Mouse (Mus musculus) left cerebral cortex, adult 9 months (tissue): ENCODE measurements around the gene Axin2.

Source experiments
- DNase-seq, 2 experiments: peaks; one replicate each; pipeline ENCODE4 v3.0.0; 2022; ENCODE audit warnings: low spot score in 2 of 2

Axin2 gene

DNA sequence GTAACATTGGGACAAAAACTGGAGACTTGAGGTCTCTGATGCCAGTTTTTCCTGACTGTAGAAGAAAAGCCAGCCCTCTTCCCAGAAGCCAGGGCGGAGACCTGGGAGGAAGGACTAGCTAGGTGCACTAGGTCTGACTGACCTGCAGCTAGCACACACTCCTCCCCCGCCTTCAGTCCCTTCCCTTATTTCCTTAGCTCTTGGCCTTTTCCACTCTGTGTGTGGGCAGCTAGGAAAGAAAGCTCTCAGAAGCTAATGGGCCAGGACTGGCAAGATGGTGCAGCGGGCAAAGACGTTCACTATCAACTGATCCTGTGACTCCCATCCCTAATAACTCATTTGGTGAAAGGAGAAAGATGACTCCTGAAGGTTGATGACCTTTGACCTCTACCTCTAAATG is 17.8 kb upstream of the Axin2 start:
- DNase-seq: no peak

DNA sequence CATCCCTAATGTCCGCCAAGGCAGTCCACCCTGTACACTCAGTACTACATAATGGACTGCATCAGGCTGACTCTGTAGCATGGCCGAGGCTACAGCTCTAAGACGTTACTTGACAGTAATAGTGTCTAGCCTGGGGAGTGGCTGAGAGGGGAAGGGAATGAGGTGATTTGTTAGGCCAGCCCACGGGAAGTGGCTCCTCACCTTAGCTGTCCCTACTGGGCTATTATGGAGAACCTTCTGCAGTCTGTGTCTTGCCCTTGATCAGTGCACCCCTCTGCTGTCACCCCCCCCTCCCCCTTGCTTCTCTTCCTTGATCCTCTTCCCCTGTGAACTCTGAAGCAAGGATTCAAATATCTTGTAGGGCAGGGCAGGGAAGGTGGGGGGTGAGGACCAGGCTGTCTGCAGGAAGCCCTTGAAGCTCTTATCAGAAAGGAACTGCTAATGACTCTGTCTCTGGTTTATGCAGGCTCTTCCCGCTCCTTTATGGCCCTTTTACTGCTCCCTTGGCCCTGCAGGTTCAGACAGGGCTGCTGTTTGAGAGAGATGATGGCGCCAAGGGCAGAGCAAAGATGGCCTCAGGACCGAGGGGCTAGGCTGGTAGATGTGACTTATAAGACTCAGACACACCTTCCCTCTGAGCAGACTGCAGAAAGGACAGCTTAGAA is 13.4 kb upstream of the Axin2 start:
- no peak for DNase-seq

DNA sequence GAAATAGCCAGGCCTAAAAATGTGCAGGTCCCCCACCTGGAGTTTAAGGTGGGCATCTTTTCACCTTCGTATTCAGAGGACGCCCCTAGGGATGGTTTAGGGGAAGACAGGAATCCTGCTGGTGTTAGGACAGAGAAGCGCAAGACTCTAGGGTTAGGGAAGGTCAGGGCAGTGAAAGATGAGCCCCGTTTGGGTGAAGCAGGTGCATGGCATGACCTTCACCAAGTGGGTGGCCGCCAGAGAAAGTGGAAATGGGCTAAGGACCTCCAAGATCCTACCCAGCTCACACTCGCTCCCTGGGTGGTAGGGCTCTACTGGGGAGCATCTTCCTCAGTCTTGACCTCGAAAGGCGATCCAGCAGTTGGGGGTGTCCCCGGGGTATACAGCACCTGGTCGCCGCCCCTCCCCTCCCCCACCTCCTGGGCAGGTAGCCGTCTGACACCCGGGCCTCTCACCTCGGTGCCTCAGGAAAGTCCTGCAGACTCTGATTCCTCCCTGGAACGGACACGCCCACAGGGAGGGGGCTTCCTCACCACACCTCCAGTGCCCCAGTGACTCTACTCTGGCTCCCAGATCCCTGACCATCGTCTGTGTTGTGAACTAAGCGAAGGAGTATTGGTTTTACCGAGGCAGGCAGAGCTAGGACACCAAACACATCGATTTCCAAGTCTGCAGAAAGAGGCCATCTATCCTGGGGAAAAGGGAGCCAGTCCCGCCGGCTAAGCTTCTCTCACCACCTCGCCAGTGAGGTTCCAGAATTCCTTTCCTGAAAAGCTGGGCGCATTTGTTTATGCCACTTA is 10.6 kb upstream of the Axin2 start:
- DNase-seq: no peak

DNA sequence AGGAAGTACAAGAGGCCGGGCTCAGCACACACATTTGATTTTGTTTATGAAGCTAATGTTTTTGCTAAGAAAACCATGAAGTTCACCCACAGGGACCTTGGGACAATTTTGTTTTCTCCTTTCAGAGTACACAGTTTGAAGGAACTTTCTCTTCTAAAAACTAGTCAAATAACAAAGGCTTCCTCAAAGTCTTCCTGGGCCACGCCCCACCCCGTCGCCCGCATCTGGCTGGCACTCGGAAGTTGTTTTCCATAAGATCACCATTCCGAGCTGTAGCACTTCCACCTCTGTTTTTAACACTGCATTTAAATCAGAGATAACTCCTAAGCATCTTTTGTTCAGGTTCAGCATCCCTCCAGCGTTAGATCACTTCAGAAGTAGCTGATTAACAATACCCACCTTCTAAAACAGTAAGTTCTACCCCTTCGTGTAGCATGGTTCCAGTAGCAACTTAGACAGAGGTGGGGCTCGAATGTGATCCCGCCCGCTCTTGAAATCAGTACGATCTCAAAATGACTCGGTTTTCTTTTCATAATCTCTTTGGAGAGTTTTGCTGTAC is 9.7 kb upstream of the Axin2 start:
- DNase-seq: no peak

DNA sequence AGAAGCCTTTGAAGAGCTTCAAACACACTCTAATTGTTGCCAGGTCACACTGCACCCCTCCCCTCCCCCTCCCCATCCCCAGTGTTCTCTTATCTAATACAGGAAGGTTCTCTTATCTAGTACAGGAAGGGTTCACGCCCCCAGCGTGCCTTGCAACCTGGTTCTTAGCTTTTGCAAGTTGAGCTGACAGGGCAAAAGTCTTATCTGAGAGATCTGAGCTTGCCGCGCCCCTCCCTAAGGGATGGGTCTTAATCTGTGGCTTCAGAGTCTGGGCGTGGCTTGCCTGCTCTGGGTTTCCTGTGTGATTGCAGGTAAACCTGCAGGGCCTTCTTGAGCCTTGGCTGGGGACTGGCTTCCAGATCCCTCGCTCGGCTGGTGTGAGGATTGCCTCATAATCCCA is 9.2 kb upstream of the Axin2 start:
- DNase-seq: no peak

DNA sequence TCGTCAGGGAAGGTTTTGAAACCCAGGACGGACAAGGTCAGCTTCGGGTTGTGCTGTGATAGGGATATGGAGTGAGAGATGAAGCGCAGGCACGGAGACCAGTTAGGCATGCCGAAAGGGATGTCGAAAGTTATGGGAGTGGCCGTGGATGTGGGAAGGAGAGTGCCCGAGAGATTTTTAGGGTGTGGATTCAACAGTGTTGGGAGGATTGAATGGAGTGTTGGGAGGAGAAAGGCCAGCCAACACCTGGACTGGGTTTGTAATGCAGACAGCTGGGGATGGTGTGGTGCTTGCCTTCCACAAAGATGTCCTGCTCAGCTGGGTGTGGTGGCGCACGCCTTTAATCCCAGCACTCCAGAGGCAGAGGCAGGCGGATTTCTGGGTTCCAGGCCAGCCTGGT is 8.0 kb upstream of the Axin2 start:
- no peak for DNase-seq

DNA sequence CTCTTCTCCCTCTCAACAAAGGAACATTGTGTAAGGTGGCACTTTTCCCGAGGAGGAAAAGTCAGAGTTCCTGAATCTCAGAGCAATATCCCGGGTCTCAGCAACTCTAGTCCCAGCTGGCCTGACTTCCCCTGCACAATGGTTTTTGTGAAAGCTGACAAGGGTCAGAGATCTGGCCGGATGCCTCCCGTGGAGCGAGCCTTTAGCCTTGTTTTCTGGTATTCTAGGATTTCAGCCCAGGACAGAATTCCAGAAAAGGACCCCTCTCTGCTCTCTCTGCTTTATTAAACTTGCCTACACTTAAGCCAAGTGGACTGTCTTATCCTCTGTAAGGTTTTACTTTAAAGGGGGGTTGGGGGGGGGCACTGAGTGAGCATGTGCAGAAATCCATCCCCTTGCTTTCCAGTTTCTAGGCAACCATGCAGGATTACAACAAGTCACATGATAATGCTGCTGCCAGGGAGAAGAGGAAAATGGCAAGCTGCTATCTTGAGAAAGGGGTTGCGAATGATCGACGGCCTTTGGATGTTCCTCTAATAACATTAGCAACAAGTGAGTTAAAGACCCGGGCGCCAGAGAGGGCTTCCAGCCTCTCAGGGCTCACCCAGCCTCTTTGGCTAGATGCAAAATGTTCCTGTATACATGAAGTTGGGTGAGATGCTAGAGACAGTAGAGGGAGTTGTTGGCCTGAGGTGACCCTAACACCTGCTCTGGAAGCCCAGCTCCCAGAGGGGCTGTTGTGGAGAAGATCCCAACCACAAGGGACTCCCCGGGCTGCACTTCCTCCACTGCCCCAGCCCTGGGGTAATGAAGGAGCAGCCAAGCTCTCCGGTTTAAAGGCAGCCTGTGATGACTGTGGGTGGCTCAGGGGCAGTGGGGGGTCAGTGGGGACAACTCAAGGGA is 2.5 kb upstream of the Axin2 start:
- DNase-seq: no peak

DNA sequence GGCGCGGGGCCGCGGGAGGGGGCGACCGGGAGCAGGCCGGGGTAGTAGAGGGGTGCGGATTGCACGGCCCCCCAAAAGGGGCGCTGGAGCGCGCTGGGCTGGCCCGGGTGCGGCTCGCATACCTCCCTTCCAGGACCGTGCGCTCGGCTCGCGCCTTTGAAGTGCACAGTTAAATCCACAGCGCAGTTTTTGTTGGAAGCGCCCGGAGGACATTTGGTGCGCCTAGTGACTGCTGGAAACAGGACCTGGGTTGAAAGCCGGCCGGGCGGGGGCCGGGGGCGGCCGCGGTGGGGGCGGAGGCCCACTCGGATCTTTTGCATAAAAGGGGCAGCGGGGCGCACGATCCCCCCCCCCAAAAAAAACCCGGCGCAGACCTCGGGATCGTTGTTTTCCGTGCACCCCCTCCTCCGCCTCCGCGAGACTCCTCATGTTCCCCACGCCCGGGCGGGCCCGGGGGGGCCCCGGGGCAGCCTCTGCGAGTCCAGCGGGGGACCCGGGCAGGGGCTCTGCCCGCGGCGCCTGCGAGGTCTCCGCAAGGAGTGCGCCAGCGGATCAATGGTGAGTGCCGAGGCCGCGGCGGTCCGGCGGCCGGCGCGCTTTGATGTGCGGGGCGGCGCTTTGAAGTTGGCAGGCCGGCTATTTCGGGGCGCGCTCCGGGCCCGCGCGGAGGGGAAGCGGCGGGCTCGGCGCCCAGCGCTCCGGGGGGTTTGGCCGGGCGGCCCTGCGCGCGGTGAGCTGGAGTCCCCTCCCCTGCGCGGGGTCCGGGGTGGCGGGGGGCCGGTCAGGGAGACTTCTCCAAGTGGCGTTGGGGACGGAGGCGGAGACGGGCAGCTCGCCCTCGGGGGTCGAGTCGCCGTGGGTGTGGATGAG is 722 bp downstream of the Axin2 start:
- DNase-seq: peak in 1 of 2 experiments; percentile 78

DNA sequence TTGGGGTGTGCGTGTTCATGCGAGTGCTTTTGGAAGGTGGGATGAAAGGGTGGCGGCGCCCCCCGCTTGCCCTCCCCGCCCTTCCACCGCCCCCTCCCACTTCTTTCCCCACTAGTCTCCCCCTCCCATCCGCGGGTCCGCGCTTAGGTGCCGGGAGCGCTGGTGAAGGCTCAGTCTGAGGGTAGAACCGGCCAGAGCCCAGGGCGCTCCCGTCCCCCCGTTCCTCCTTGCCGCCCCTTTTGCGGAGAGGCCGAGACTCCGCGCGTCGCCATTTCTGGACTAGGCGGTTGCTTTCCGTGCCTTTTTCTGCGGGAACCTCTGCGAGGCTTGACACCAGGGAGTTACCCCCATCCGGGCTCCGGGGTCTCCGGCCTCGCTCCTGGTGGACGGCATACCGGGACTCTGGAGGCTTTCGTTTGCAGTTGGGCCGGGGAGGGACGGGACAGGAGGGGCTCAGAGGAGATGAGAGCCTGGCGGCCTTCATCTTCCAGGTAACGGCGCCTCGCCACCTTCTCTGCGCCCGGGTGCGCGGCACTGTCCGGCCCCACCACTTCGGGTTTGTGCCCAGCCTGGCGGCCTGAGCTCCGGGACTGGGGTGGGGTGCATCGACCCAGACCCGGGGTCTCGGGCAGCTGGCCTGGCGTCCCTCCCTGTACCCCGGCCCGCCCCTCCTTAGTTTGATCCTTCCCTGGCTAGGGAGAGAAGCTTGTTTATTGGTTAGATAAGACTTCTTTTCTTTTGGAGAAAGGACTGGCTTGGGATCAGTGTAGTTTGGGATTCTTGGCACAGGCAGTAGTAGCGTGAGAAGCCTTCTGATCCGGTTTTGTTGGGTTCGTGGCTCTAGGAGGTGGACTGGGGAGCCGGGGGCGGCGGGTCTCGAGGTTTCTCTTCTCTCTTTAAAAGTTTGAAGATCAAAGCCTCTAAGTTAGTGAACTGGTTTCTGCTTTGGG is 1.6 kb downstream of the Axin2 start:
- DNase-seq: no peak

DNA sequence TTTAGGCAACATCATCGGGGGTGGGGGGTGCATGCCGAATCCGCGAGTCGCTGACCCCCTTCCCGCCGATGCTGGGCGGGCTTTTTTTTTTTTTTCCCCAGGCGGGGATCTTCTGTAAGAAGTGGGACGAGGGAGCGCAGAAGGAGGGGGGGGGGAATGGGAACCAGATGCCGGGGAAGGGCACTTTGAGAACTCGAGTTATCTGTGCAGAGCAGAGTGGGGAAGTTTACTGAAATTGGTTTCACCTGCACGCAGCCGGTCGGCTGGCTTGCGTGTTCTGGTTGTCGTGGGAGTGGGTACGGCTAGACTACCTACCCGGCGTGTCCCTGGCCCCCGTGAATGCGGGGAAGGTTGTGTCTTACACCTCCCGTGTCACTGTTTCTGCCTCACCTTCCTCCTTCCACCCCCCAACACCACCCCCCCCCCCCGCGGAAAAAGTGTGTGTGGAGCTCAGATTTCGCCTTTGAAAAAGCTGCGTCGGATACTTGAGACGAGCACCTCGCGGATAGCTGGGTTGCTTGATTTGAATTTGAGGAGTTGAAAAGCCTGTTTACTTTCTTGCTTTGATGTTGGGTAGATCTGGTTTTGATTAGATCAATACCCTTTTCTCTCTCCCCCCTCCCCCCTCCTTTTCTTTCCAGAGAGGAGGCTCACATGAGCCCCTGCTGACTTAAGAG is 2.5 kb downstream of the Axin2 start:
- DNase-seq: no peak

DNA sequence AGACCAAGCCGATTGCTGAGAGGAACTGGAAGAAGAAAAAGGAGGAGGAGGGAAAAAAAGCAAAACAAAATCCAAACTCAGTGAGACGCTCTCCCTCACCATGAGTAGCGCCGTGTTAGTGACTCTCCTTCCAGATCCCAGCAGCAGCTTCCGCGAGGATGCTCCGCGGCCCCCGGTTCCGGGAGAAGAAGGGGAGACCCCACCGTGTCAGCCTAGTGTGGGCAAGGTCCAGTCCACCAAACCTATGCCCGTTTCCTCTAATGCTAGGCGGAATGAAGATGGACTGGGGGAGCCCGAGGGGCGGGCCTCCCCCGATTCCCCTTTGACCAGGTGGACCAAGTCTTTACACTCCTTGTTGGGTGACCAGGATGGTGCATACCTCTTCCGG is 3.0 kb downstream of the Axin2 start:
- no peak for DNase-seq

DNA sequence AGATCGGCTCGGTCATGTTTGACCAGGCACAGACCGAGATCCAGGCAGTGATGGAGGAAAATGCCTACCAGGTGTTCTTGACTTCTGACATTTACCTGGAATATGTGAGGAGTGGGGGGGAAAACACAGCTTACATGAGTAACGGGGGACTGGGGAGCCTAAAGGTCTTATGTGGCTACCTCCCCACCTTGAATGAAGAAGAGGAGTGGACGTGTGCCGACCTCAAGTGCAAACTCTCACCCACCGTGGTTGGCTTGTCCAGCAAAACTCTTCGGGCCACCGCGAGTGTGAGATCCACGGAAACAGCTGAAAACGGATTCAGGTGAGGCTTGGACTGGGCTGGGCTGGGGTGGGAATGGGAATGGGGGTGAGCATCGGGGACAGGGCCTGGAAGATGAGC is 3.6 kb downstream of the Axin2 start:
- DNase-seq: no peak

DNA sequence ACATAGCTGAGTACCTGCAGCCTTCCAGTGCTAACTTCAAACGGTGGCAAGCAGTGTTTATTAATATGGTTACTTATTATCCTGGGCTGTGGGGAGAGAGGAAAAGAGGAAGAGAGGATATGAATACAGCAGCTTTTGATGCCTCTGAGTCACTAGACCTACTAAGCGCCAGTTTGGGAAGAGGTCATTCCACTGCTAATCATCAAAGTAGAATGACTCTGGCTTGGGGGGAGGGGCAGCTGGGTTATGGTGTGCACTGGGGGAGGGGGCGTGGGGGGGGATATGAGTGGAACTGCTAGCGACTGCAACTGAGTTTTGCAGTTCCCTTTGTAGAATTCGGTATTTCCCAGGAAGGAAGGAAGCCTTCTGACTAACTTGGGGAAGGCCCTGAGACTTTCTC is 4.2 kb downstream of the Axin2 start:
- no peak for DNase-seq

DNA sequence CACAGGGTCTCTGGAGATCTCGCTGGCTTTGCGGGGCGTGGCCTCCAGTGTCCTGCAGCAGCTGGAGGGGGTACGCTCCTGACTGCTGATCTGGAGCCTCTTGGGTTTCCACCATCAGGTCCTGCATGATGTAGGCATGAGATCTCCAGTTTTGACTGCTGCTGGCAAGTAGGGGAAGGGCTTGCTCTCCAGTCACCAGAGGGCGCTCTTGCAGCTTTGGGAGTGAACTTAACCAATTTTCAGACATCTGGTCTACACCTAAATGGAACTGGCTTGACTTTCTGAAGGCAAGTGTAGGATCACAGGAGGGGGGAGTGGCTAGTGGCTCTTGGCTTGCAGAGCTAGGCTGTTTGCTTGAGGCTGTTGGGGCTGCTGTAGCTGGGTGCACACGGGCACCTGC is 5.1 kb downstream of the Axin2 start:
- peak; percentile 57 to 92 for DNase-seq

DNA sequence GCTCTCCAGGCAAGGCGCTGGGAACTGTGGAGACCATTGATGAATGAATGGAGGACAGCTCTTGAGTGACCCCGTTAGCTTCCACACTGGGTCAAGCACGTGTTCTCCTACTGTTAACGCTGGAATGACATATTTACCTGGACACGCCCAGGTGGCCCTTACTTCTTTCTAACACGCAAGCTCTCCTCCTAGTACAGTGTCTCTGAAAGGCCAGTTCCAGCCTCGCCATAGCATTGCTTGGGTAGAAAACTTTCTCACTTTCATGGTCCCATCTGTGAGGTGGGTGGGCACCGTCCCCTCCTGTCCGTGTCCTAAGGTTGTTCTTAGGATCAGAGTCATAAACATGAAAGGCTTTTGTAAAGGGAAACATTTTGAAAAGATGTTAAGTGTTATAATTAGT is 5.7 kb downstream of the Axin2 start:
- no peak for DNase-seq

DNA sequence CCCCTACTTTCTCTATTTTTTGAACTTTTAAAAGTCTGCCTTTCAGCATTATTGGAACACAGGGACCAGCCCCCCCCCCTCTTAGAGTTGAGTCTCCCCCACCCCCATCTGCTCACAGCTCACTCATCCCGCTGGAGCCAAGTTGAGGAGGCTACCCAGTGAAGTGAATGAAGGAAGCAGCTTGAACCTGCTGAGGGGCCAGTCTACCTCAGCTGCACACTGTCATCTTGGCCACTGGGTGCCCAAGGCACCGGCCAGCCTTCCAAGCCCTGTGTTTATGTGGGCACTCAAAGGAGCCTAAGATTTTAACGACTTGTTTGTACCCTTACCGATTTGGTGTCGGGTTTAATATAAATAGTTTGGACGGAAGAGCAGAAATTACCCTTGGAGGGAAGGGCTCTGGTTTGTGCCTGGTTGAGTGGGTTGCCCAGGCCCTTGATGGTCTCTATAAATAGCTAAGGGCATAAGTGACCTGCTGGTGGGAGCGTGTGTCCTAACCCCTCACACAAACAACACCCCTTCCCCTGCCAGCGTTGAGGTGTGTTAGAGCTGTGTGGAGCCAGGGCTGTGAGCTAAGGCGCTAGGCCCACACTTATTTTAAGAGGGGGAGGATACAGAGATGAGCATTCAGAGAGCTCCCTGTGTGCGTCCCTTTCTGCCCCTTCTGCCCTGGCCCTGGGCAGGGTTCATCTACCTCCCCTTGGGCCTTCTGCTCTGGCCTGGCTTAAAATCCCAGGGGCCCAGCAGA is 6.4 kb downstream of the Axin2 start:
- no peak for DNase-seq

DNA sequence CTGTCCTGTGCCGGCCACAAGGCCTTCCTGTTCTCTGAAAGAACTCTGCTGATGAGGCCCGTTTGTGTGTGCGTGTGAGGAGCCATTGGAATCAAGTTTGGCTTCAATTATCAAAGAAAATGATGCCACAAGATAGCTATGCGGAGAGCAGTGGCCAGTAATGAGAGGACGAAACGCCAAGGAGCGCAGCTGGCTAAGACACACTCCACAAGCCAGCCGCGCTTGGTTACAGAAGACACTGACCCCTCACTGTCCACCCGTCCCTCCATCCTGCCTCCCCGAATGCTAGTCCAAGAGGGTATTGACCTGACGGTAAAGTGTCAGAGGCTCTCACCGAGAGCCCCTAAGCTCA is 6.9 kb downstream of the Axin2 start:
- DNase-seq: no peak

DNA sequence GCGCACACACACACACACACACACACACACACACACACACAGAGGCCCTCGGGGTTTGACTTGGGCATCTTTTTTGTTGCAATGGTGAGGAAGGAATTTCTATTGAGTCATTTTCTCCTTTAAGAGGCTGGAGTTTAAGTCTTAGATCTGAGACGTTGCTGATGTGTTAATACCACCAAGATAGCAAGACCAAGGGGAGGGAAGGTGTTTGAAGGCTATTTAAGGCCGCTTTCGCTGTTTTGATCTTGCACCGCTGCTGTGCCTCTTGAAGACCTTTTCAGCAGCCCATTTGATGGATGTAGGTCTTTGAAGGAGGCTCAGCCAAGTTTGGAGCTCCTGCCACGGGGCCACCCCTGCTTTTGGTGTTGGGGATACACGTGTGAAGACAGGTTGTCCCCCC is 7.9 kb downstream of the Axin2 start:
- DNase-seq: no peak

DNA sequence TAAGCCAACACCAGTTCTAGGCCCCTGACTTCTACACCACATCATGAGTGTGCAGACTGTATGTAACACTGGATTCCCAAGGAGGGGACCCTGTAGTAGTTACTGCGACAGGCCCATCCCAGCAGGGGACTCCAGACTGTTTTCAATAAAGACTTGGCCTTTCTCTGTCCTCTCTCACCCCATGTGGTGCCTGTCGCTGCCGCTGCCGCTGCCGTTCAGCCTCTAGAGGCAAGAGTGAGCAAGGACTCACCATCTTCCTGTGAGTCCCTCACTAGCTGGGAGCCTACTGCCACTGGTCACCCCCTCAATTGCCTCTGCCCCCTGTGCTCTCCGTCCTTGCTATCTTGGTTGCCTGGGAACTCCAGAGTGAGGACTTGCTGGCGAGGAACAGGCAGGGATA is 8.6 kb downstream of the Axin2 start:
- no peak for DNase-seq
